Mouse (Mus musculus) hindbrain, embryonic 15.5 days (tissue): ENCODE data around the gene Tbkbp1. TPM values are rescaled to one million over a fixed set of nuclear protein-coding genes. Genes with fewer than 3 reads are reported as not detected.

Source experiments
- ATAC-seq: fragments of 200-750 bp; cut with Nextera tagmentation; 2 replicates; pipeline ENCODE4 v1.8.0; 2017; ENCODE audit warnings: low read depth, moderate number of reproducible peaks, moderate TSS enrichment; ENCODE audit not compliant: low FRiP score
- H3K27ac ChIP-seq: fragments of 300-500 bp; sonication (generic); replicated peaks from 2 replicates; pipeline ENCODE4 v1.5.1; 2015; ENCODE audit warnings: mild to moderate bottlenecking, inconsistent platforms
- H3K27me3 ChIP-seq: fragments of 300-500 bp; sonication (generic); 2 replicates; pipeline ENCODE4 v1.6.1; 2015; ENCODE audit warnings: control low read depth, inconsistent platforms
- H3K36me3 ChIP-seq: fragments of 300-500 bp; sonication (generic); 2 replicates; pipeline ENCODE4 v1.6.1; 2015; ENCODE audit warnings: control low read depth, inconsistent platforms
- H3K4me1 ChIP-seq: fragments of 300-500 bp; sonication (generic); replicated peaks from 2 replicates; pipeline ENCODE4 v1.6.1; 2015; ENCODE audit warnings: control low read depth, inconsistent platforms
- H3K4me2 ChIP-seq: fragments of 300-500 bp; sonication (generic); 2 replicates; pipeline ENCODE4 v1.6.1; 2015; ENCODE audit warnings: moderate library complexity, mild to moderate bottlenecking, inconsistent platforms
- H3K4me3 ChIP-seq: fragments of 300-500 bp; sonication (generic); 2 replicates; pipeline ENCODE4 v1.5.1; 2015; ENCODE audit warnings: mild to moderate bottlenecking, inconsistent platforms
- H3K9ac ChIP-seq: fragments of 300-500 bp; sonication (generic); 2 replicates; pipeline ENCODE4 v1.6.1; 2015; ENCODE audit warnings: inconsistent platforms
- H3K9me3 ChIP-seq: fragments of 300-500 bp; sonication (generic); 2 replicates; pipeline ENCODE4 v1.6.1; 2016; ENCODE audit warnings: control low read depth, inconsistent platforms
- WGBS: fragments of 180-500 bp; shearing (Covaris S2); methylation state at CpG from one replicate; pipeline ENCODE4 v1.1.7; 2015; 5-methylcytosine and 5-hydroxymethylcytosine counted together
- polyA plus RNA-seq: library from polyadenylated mRNA; unstranded; fragments of >200 nt; fragmentation: Nextera tagmentation; extraction: Ambion mirVana; gene quantifications from 2 replicates; pipeline ENCODE4 v1.2.1, GENCODE M21; 2015

Gene Tbkbp1
- polyA plus RNA-seq, 1 experiment from 2014 or later, result 11.1 TPM

- Histone ChIP-seq H3K36me3 (peaks cover 6% of the 10 kb centered on the region; the same call in 1 of the 2 replicates), H3K4me3 (peak overlapping the region; percentile 34), H3K9ac (peak overlapping the region; percentile 50), H3K4me2 (peak overlapping the region; percentile 68), H3K27me3 (no peaks in the 10 kb centered on the region), H3K27ac (peak overlapping the region; percentile 77), H3K4me1 (peaks cover 23% of the 10 kb centered on the region), H3K9me3 (no peaks in the 10 kb centered on the region)
- peak; percentile 75 for ATAC-seq
- 4% methylated on average over 65 of the region's 69 CpGs for WGBS
Observed at GRCm38 (mm10) chr11:97138554-97139226, 12.6 kb downstream of the Tbkbp1 start.

- no peak overlapping the region for H3K9ac ChIP-seq
Observed at GRCm38 (mm10) chr11:97133270-97133669, 18.0 kb downstream of the Tbkbp1 start.

GRCm38 (mm10) chr11:97132185-97132584 is 19.1 kb downstream of the Tbkbp1 start:
- WGBS, result 27% methylated on average over 6 of the region's 6 CpGs
- no peak for ATAC-seq

More at GRCm38 (mm10) chr11:97133270-97133669, 18.0 kb downstream of the Tbkbp1 start:
- Histone ChIP-seq H3K4me3 (no peak overlapping the region), H3K9me3 (no peaks in the 10 kb centered on the region), H3K4me2 (no peak overlapping the region), H3K36me3 (no peaks in the 10 kb centered on the region; the same call in 1 of the 2 replicates), H3K4me1 (peaks cover 8% of the 10 kb centered on the region), H3K27me3 (peaks cover 7% of the 10 kb centered on the region; the same call in 1 of the 2 replicates), H3K27ac (no peak overlapping the region)
- WGBS, result 68% methylated on average over 5 of the region's 5 CpGs
- no peak for ATAC-seq

GRCm38 (mm10) chr11:97131683-97132082 is 19.6 kb downstream of the Tbkbp1 start:
- Histone ChIP-seq H3K9ac (no peak overlapping the region), H3K4me2 (no peak overlapping the region), H3K4me3 (no peak overlapping the region), H3K9me3 (no peaks in the 10 kb centered on the region), H3K4me1 (peaks cover 9% of the 10 kb centered on the region), H3K36me3 (no peaks in the 10 kb centered on the region; the same call in 1 of the 2 replicates), H3K27me3 (peaks cover 17% of the 10 kb centered on the region; the same call in 1 of the 2 replicates), H3K27ac (no peak overlapping the region)
- WGBS, result 83% methylated on average over 2 of the region's 2 CpGs
- no peak for ATAC-seq

More at GRCm38 (mm10) chr11:97132185-97132584, 19.1 kb downstream of the Tbkbp1 start:
- Histone ChIP-seq H3K27ac (no peak overlapping the region), H3K9ac (no peak overlapping the region), H3K4me1 (peaks cover 4% of the 10 kb centered on the region), H3K4me2 (no peak overlapping the region), H3K27me3 (peaks cover 17% of the 10 kb centered on the region; the same call in 1 of the 2 replicates), H3K36me3 (no peaks in the 10 kb centered on the region; the same call in 1 of the 2 replicates), H3K4me3 (no peak overlapping the region), H3K9me3 (no peaks in the 10 kb centered on the region)

- Histone ChIP-seq H3K9me3 (no peaks in the 10 kb centered on the region), H3K4me2 (no peak overlapping the region), H3K4me3 (no peak overlapping the region), H3K27ac (no peak overlapping the region), H3K36me3 (no peaks in the 10 kb centered on the region), H3K4me1 (peaks cover 11% of the 10 kb centered on the region), H3K27me3 (peaks cover 17% of the 10 kb centered on the region; the same call in 1 of the 2 replicates), H3K9ac (no peak overlapping the region)
- WGBS, result 83% methylated on average over 7 of the region's 7 CpGs
- no peak for ATAC-seq
Observed at GRCm38 (mm10) chr11:97130318-97130717, 21.0 kb downstream of the Tbkbp1 start.

GRCm38 (mm10) chr11:97128956-97129355 is 22.3 kb downstream of the Tbkbp1 start:
- peaks cover 17% of the 10 kb centered on the region; the same call in 1 of the 2 replicates for H3K27me3 ChIP-seq
- no peak overlapping the region for H3K4me3 ChIP-seq
- no peak overlapping the region for H3K9ac ChIP-seq
- no peaks in the 10 kb centered on the region for H3K9me3 ChIP-seq
- no peak overlapping the region for H3K4me2 ChIP-seq
- no peak overlapping the region for H3K27ac ChIP-seq
- 78% methylated on average over 3 of the region's 3 CpGs for WGBS
- H3K36me3 ChIP-seq, result no peaks in the 10 kb centered on the region
- ATAC-seq, result no peak
- peaks cover 11% of the 10 kb centered on the region for H3K4me1 ChIP-seq

- H3K27ac ChIP-seq, result no peak overlapping the region
- 18% methylated on average over 19 of the region's 19 CpGs for WGBS
- H3K4me1 ChIP-seq, result peaks cover 14% of the 10 kb centered on the region
- ATAC-seq, result no peak
- no peaks in the 10 kb centered on the region for H3K36me3 ChIP-seq
- peaks cover 17% of the 10 kb centered on the region; the same call in 1 of the 2 replicates for H3K27me3 ChIP-seq
- H3K4me3 ChIP-seq, result peak overlapping the region; percentile 51
- no peaks in the 10 kb centered on the region for H3K9me3 ChIP-seq
- peak overlapping the region; percentile 92 for H3K4me2 ChIP-seq
- peak overlapping the region; percentile 55; the same call in 1 of the 2 replicates for H3K9ac ChIP-seq
Observed at GRCm38 (mm10) chr11:97127470-97128223, 23.6 kb downstream of the Tbkbp1 start.

- Histone ChIP-seq H3K9ac (peak overlapping the region; percentile 55), H3K9me3 (no peaks in the 10 kb centered on the region), H3K36me3 (no peaks in the 10 kb centered on the region), H3K27me3 (peaks cover 17% of the 10 kb centered on the region; the same call in 1 of the 2 replicates), H3K4me2 (peak overlapping the region; percentile 92), H3K4me1 (peaks cover 14% of the 10 kb centered on the region), H3K27ac (no peak overlapping the region), H3K4me3 (peak overlapping the region; percentile 51)
- WGBS, result 4% methylated on average over 32 of the region's 32 CpGs
- peak; percentile 78 for ATAC-seq
Observed at GRCm38 (mm10) chr11:97126645-97127468, 24.4 kb downstream of the Tbkbp1 start.

- peaks cover 14% of the 10 kb centered on the region; the same call in 1 of the 2 replicates for H3K27me3 ChIP-seq
- no peaks in the 10 kb centered on the region for H3K36me3 ChIP-seq
- no peak overlapping the region for H3K4me2 ChIP-seq
- H3K9ac ChIP-seq, result no peak overlapping the region
- peaks cover 14% of the 10 kb centered on the region for H3K4me1 ChIP-seq
- 51% methylated on average over 10 of the region's 10 CpGs for WGBS
- H3K27ac ChIP-seq, result no peak overlapping the region
- H3K9me3 ChIP-seq, result no peaks in the 10 kb centered on the region
- no peak overlapping the region for H3K4me3 ChIP-seq
- no peak for ATAC-seq
Observed at GRCm38 (mm10) chr11:97124266-97125036, 26.8 kb downstream of the Tbkbp1 start.

GRCm38 (mm10) chr11:97123282-97123890 is 27.9 kb downstream of the Tbkbp1 start:
- Histone ChIP-seq H3K36me3 (no peaks in the 10 kb centered on the region), H3K4me3 (no peak overlapping the region), H3K9me3 (no peaks in the 10 kb centered on the region), H3K9ac (no peak overlapping the region), H3K27me3 (peaks cover 12% of the 10 kb centered on the region; the same call in 1 of the 2 replicates), H3K4me1 (peaks cover 14% of the 10 kb centered on the region), H3K4me2 (no peak overlapping the region), H3K27ac (no peak overlapping the region)
- 19% methylated on average over 11 of the region's 11 CpGs for WGBS
- no peak for ATAC-seq
